In the genomic region with DNA sequence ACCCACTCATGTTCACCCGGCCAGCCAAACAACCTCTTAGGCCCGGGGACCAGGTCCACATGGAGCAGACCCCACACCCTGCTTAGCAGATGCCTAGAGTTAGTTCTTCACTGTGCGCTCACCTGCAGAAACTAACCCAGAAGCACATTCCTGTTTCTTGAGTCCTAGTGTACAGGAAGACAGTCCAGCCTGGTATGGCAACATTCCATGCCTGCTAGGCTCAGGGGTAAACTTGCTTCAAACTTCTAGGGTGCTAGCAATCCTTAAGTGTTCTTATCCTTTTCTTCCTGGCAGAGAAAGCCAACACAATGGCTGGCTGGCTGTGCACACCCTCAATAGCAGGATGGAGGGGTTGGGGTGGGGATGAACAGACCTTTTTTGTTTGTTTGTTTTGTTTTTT, we compare ENCODE assay signal across 24 mouse cellular contexts.
"Had no signal": no experiment of that assay in that cellular context is flagged by ENCODE, and none has a peak within 500 bp of the region (broad histone marks: within the 10 kb centered on the region; RNA-seq: fewer than 3 reads in every experiment).

No protein-coding gene starts in this region.

- ATAC-seq: forebrain, postnatal 0 days; hindbrain, embryonic 16.5 days; inflammation-experienced regulatory T-cells, adult 6 months; intestine, embryonic 15.5 days; intestine, postnatal 0 days had no signal

- H3K27me3 ChIP-seq: heart, embryonic 13.5 days; heart, embryonic 15.5 days; intestine, embryonic 15.5 days; limb, embryonic 12.5 days had no signal

- H3K27ac ChIP-seq: heart, embryonic 13.5 days; heart, embryonic 15.5 days; hindbrain, embryonic 14.5 days; intestine, embryonic 15.5 days; limb, embryonic 12.5 days had no signal

- H3K9ac ChIP-seq: forebrain, postnatal 0 days; heart, embryonic 13.5 days; heart, embryonic 15.5 days; hindbrain, embryonic 14.5 days; intestine, embryonic 15.5 days; limb, embryonic 12.5 days had no signal

- DNase-seq: forebrain, postnatal 0 days; gastrocnemius, postnatal 14 days; gastrocnemius, postnatal 36 days; heart, adult 18-20 months; heart, postnatal 14 days; heart, postnatal 36 days; kidney, adult 18-20 months; kidney, adult 8-10 months; kidney, postnatal 10 days; kidney, postnatal 25 days; kidney, postnatal 4 days; layer of hippocampus, adult 9-11 months; layer of hippocampus, postnatal 36 days; left cerebral cortex, postnatal 4 days; liver had no signal

- H3K4me3 ChIP-seq: heart, embryonic 13.5 days; heart, embryonic 15.5 days; intestine, embryonic 15.5 days; limb, embryonic 12.5 days had no signal

- H3K9me3 ChIP-seq: heart, embryonic 13.5 days; heart, embryonic 15.5 days; intestine, embryonic 15.5 days; limb, embryonic 12.5 days had no signal

- H3K36me3 ChIP-seq: heart, embryonic 15.5 days; intestine, embryonic 15.5 days had no signal

- H3K4me2 ChIP-seq: heart, embryonic 11.5 days; heart, embryonic 13.5 days; heart, embryonic 15.5 days; hindbrain, embryonic 14.5 days; intestine, embryonic 15.5 days; limb, embryonic 12.5 days had no signal
